Comparison of ENCODE assay signal across 28 mouse cellular contexts in genomic region chr10:32393859-32394521, GRCm38 (mm10).
"Had no signal": no experiment of that assay in that cellular context is flagged by ENCODE, and none has a peak within 500 bp of the region (broad histone marks: within the 10 kb centered on the region; RNA-seq: fewer than 3 reads in every experiment).

No protein-coding gene starts in this region.

- H3K36me3 ChIP-seq: embryonic facial prominence, embryonic 10.5 days; embryonic facial prominence, embryonic 12.5 days; embryonic facial prominence, embryonic 13.5 days; embryonic facial prominence, embryonic 15.5 days; forebrain, embryonic 10.5 days; forebrain, embryonic 12.5 days; forebrain, embryonic 15.5 days had no signal

- H3K27ac ChIP-seq: embryonic facial prominence, embryonic 10.5 days; embryonic facial prominence, embryonic 12.5 days; embryonic facial prominence, embryonic 13.5 days; embryonic facial prominence, embryonic 15.5 days; forebrain, embryonic 10.5 days; forebrain, embryonic 12.5 days; forebrain, embryonic 13.5 days; forebrain, embryonic 15.5 days; gastrocnemius, adult 2 months had no signal

- H3K27me3 ChIP-seq: embryonic facial prominence, embryonic 12.5 days; embryonic facial prominence, embryonic 13.5 days; embryonic facial prominence, embryonic 15.5 days; forebrain, embryonic 12.5 days; forebrain, embryonic 13.5 days; forebrain, embryonic 15.5 days had no signal

- ATAC-seq: forebrain, embryonic 13.5 days; forebrain, embryonic 14.5 days; forebrain, embryonic 15.5 days; forebrain, embryonic 16.5 days; forebrain, postnatal 0 days had no signal

- H3K9ac ChIP-seq: embryonic facial prominence, embryonic 12.5 days; embryonic facial prominence, embryonic 13.5 days; embryonic facial prominence, embryonic 15.5 days; forebrain, embryonic 12.5 days; forebrain, embryonic 13.5 days; forebrain, embryonic 15.5 days; forebrain, postnatal 0 days had no signal

- DNase-seq: cerebellum, adult 2 months; cerebellum, adult 8-10 months; cerebellum, adult 9-10 months; cerebellum, adult 9-11 months; cerebellum, postnatal 10 days; cerebellum, postnatal 14 days; cerebellum, postnatal 25 days; cerebellum, postnatal 36 days; embryo, embryonic 11 days; forebrain, postnatal 0 days; gastrocnemius, adult 2 months; gastrocnemius, postnatal 10 days; gastrocnemius, postnatal 14 days; gastrocnemius, postnatal 25 days; gastrocnemius, postnatal 36 days; heart, adult 11 months; heart, adult 18-20 months had no signal

- H3K4me2 ChIP-seq: embryonic facial prominence, embryonic 12.5 days; embryonic facial prominence, embryonic 13.5 days; embryonic facial prominence, embryonic 15.5 days; forebrain, embryonic 12.5 days; forebrain, embryonic 13.5 days; forebrain, embryonic 15.5 days had no signal

- H3K4me1 ChIP-seq: embryonic facial prominence, embryonic 10.5 days; embryonic facial prominence, embryonic 12.5 days; embryonic facial prominence, embryonic 13.5 days; embryonic facial prominence, embryonic 15.5 days; forebrain, embryonic 10.5 days; forebrain, embryonic 12.5 days; forebrain, embryonic 13.5 days; forebrain, embryonic 15.5 days had no signal

- H3K9me3 ChIP-seq: embryonic facial prominence, embryonic 10.5 days; embryonic facial prominence, embryonic 12.5 days; embryonic facial prominence, embryonic 13.5 days; embryonic facial prominence, embryonic 15.5 days; forebrain, embryonic 10.5 days; forebrain, embryonic 12.5 days; forebrain, embryonic 13.5 days; forebrain, embryonic 15.5 days had no signal

- H3K4me3 ChIP-seq: embryonic facial prominence, embryonic 10.5 days; embryonic facial prominence, embryonic 12.5 days; embryonic facial prominence, embryonic 13.5 days; embryonic facial prominence, embryonic 15.5 days; erythroblast, embryonic 14.5 days; forebrain, embryonic 10.5 days; forebrain, embryonic 12.5 days; forebrain, embryonic 13.5 days; forebrain, embryonic 15.5 days; gastrocnemius, adult 2 months had no signal
